Mouse (Mus musculus) heart, postnatal 25 days (tissue): ENCODE measurements at regions not wholly inside any gene's neighbourhood (a gene's known extent, or its start where the extent isn't known, plus 50 kb on each side); places are given as distances from the start of the nearest gene placed in this dataset.

ENCODE experiments used
- DNase-seq: peaks from one replicate; pipeline ENCODE4 v3.0.0; 2022; ENCODE audit warnings: low spot score
- intact Hi-C: fragments of 180-260 bp; cut with DNase I; formaldehyde crosslinking; loops from one replicate; pipeline ENCODE4 v1.15.1; 2025

DNA sequence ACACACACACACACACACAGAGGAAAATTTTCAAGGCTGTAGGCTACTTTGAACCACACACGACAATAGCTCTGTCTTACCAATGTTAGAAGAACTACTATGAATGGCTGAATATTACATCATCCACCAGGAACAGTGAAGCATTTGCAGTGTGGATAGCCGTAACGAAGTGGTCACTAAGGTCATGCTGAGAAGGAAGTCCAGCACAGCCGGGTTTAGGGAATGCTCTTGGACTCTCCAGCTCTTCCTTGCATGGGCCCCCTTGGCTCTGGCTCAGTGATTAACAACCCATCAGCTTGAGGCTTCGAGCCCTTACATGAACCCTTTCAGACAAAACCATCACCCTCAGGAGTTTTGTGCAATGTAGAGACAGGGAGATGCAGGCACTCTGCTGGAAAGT, 245.3 kb downstream of the Adamts20 start:
- no peak for DNase-seq
- intact Hi-C loops = loop anchor here (10.0 kb wide), 2 partner anchors 705 to 765 kb away; no protein-coding TSS in a partner anchor

GRCm38 (mm10) chr15:94216703-94217102, 248.5 kb downstream of the Adamts20 start:
- no peak for DNase-seq
- intact Hi-C loops = loop anchor here (10.0 kb wide), 2 partner anchors 702 to 762 kb away; no protein-coding TSS in a partner anchor

DNA sequence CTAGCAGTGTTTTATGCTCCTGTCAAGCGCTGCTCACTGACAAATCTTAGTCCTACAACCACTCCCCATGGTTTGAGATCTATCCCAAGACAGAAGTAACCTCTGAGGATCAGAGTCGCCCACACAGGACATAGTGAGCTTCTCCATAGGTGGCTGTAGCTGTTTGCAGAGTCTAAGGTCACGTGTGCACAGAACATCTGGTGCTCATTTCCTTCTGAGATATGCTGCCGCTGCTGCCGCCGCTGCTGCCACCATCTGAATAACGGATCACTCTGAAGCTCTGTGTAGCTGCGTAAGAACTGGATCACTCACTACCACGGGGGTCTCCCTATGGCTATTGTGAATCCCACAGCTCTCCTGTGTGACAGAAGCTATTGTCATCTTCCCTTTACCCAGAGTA, 250.8 kb downstream of the Adamts20 start:
- DNase-seq = no peak

GRCm38 (mm10) chr15:94213393-94213792, 251.8 kb downstream of the Adamts20 start:
- no peak for DNase-seq

More for the DNA sequence above, 250.8 kb downstream of the Adamts20 start:
- intact Hi-C loops = loop anchor here (5.0 to 10.0 kb wide), 4 partner anchors 637 to 947 kb away; no protein-coding TSS in a partner anchor

GRCm38 (mm10) chr15:94208476-94208875, 256.7 kb downstream of the Adamts20 start:
- DNase-seq = no peak
- intact Hi-C loops = no loop called here

More at GRCm38 (mm10) chr15:94213393-94213792, 251.8 kb downstream of the Adamts20 start:
- intact Hi-C loops = loop anchor here (5.0 to 10.0 kb wide), 4 partner anchors 636 to 946 kb away; no protein-coding TSS in a partner anchor

GRCm38 (mm10) chr15:94206454-94206853, 258.8 kb downstream of the Adamts20 start:
- intact Hi-C loops = no loop called here
- DNase-seq = no peak

- intact Hi-C loops = no loop called here
- no peak for DNase-seq
Observed at GRCm38 (mm10) chr15:94205309-94205893, 259.8 kb downstream of the Adamts20 start.

GRCm38 (mm10) chr15:94190081-94190488, 275.1 kb downstream of the Adamts20 start:
- intact Hi-C loops = no loop called here
- DNase-seq = no peak

- DNase-seq = no peak
- intact Hi-C loops = no loop called here
Observed at GRCm38 (mm10) chr15:94187588-94187987, 277.6 kb downstream of the Adamts20 start.

DNA sequence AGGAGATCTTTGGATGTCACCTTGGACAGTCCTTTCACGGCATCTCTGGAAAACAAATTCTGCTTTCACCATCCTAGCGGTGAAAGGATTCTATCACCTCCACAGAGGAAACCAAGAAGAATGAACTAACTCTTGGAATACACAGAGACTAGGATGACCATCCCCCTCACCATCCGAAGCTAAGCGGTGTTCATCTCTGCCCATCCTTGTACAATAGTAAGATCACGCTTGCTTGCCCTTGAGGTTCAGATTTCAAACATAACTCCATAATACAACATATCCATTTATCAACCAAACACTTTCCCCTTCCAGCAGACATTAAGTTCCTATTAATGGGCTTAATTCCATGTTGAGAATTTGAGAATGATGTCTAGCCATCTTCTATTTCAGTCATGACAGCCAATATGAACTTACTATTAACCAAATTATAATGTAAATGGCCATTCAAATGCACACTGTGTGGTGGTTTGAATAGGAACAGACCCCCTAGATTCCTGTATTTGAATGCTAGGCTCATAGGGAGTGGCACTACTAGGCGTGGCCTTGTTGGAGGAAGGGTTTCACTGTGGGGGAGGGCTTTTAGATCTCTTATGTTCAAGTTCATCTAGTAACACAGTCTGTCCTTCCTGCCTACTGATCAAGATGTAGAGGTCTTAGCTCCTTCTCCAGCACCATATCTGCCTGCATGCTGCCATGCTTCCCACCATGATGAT, 281.4 kb downstream of the Adamts20 start:
- intact Hi-C loops = no loop called here
- no peak for DNase-seq

- DNase-seq = no peak
Observed at GRCm38 (mm10) chr15:94174083-94174482, 291.1 kb downstream of the Adamts20 start.

GRCm38 (mm10) chr15:94160806-94161205, 304.4 kb downstream of the Adamts20 start:
- no peak for DNase-seq
- intact Hi-C loops = no loop called here

More at GRCm38 (mm10) chr15:94174083-94174482, 291.1 kb downstream of the Adamts20 start:
- intact Hi-C loops = no loop called here

DNA sequence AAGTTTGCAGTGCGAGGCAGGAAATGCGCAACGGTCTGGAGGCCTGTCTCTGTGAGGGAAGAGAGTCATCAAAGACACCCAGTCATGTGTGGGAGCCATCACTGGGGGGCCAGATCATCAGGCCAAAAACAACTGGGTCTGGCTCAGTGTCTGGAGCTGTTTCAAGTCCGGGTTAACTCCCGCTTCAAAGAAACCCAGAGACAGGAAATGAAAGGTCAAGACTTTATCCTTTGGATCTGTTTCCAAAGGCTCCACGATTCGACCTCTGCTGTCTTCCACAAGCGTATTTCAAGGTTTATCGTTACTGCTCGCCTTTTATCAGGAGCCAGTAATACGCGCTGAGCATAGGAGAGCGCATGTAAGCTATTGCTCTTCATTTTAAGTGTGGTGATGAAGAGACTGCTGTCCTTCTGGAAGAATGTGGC, 325.7 kb downstream of the Adamts20 start:
- intact Hi-C loops = no loop called here
- no peak for DNase-seq

GRCm38 (mm10) chr15:94137159-94137952, 327.9 kb downstream of the Adamts20 start:
- DNase-seq = no peak
- intact Hi-C loops = no loop called here

- DNase-seq = no peak
- intact Hi-C loops = no loop called here
Observed at GRCm38 (mm10) chr15:94112801-94113200, 352.4 kb downstream of the Adamts20 start.

DNA sequence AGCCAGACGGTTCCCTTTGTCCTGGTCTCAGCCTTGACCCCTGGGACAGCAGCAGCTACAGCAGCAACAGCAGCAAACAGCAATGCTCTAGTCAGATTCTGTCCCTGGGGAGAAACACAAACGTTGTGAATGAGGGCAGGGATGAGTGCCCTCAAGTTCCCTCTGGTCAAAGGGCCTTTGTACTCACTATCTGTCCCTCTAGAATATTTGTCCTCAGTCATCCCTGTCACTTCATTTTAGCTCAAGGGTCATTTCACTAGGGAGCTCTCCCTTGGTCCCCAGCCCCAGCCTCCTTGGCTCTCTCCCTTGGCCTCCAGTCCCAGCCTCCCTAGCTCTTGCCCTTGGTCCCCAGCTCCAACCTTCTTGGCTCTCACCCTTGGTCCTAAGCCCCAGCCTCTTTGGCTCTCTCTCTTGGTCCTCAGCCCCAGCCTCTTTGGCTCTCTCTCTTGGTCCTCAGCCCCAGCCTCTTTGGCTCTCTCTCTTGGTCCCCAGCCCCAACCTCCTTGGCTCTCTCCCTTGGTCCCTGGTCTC, 358.0 kb downstream of the Adamts20 start:
- DNase-seq = peak; percentile 49
- intact Hi-C loops = no loop called here

- DNase-seq = no peak
- intact Hi-C loops = no loop called here
Observed at GRCm38 (mm10) chr15:94090644-94091043, 374.6 kb downstream of the Adamts20 start.

DNA sequence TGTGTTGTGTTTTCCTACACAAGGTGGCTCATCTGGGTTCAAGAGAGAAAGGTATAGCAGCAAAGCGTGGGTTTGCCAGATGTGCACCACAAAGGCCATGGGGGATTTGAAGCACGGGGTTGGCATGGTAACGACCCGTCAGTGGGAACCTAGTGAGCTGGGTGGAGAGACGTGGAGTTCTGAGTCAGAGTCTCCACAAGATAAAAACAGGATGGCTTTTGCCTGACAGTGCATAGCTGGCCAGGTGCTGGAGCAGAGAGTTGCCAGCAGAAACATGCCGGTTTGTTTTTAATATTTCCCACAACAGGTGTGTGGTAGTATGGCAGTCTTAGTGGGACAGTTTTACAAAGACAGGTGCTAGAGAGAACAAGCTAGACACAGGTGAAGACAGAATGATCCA, 375.4 kb downstream of the Adamts20 start:
- no peak for DNase-seq
- intact Hi-C loops = no loop called here

DNA sequence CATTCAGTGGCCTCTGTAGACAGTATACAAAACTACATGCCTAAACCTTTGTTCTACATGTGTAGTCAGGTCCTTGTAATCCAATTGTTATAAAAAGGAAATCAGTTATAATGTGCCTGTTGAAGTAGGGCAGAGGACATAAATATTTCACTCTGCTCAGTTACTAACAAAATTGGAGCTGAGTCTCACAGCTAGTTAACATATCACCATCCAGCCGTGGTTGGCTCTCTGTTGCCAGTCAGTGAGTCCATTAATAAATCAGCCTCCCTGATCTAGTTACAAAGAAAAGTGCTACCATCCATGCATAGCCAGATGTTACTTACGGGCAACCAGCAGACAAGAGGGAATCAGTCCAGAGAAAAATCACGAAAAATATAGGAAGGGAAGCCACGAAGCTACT, 382.8 kb downstream of the Adamts20 start:
- DNase-seq = no peak
- intact Hi-C loops = no loop called here

- intact Hi-C loops = no loop called here
- DNase-seq = no peak
Observed at GRCm38 (mm10) chr15:94077056-94077455, 388.2 kb downstream of the Adamts20 start.
